Mouse (Mus musculus): ENCODE data around the gene Ninj2.
A peak's percentile ranks its signal among the peaks of the same experiment; 100 is the strongest.
"Not testable (repeated sequence)": the region's sequence is repeated elsewhere in the genome, so short reads cannot be mapped to it uniquely, and the experiment has no call there.

The Ninj2 gene

DNA sequence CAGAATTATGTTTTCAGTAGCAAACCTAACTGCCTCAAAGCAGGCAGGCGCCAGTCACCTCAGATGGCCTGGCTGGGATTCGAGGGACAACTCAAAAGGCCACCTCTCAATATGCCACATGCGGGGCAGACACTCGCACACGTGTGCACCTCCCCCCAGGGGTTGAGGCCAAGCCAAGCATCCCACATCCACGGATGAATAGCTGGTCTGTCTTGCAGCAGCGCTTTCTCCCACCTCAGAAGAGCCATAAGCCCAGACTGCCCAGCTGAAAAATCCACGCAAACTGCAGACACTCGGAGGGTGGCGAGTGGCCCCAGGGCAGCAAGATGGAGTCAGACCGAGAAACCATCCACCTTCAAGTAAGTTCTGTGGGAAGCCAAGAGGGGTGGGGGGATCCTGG is at the start of gene Ninj2:
Gene Ninj2, plus strand, starts transcription at position 251 of the 400 bp plus-strand sequence.
- DNase-seq = no peak

DNA sequence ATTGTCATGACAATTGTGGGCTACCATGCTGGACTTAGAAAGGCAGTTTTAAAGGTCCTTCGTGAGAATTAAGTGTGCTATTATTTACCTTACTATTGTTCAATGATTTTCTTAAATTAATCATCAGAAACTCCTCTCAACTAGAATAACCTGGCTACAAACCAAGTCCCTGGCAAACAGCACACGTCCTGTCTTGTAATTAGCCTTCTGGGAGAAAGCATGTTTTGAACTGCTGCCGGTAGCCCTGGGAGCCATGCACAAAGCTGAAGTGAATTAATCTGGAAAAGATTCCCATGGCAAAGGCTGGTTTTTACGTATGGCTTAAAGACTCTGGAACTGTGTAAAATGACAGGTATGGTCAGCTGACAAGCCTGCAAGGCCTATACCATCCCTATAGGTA is 47.7 kb upstream of the Ninj2 start:
- no peak for DNase-seq

DNA sequence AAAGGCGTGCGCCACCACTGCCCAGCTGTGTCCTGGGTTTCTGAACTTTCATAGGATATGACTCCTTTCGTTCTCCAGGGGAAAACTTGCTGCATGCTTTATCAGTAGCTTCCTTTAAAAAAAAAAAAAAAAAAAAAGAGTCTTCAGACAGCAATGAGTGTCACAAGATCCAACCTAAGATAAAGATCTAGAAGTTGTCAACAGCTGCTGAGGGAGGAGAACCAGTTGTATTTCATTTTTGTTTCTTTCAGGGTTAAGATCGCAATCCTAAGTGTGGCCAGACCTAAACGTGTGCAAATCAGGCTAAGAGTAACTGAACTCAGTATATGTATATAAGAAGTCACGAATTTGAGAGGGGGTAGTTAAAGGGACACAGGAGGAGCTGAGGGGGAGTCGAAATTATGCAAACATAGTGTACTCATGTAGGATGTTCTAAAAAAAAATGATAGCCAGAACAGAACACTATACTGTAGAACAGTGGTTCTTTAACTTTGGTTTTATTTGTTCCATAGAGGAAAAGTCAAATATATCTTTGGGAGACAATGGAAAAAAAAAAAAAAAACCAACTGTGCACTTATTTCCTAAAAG is 45.4 kb upstream of the Ninj2 start:
- no peak for DNase-seq

DNA sequence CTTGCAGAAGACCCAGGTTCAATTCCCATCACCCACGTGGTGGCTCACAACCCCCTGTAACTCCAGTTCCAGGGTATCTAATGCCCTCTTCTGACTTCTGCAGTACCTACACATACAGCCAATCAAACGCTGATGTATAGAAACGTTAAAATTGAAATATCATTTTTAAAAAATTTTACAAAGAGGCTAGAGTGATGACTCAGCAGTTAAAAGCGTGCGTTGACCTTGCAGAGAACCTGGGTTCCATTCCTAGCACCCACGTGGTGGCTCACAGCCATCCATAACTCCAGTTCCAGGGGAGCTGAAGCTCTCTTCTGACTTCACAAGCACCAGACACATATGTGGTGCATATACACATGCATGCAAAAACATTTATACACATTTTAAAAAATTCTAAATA is 38.7 kb upstream of the Ninj2 start:
- DNase-seq = no peak

DNA sequence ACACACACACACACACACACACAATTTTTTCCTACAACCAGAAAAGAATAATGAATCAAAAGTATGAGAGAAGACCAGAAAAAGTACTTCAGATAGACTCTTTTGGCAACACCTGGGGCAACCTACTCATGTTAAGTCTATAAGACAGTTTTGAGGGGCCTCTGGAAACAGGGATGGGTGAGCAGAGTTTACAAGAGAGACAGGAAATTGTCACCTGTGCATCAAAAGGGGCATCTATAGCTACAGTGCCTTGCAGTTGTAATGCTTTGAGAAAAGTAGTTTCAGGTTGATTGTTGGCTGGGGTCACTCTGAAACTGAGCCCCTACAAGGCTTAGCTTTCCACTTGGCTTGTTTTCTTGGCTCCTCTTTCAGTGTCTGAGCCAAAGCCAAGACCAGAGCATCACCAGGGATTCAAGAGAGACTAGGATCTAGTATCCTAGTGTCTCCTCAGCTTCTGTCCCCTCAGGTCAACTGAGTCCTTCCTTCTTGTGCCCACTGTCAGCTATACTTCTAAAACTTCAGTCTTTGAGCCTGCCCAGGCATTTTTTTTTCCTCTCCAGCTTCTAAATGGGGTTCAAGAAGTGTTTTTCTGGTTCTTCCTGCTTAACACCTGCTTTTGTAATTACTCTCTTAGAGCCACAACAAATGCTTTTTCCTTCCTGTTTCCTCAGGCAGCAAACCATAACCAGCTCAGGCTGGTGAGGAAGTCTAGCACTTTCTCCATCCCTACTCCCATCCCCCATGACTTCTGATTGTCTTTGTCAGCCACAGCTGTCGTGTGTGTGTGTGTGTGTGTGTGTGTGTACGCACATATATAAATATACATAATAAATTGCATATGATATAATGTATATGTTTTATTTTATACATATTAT is 37.2 kb upstream of the Ninj2 start:
- peak; percentile 52 for DNase-seq

DNA sequence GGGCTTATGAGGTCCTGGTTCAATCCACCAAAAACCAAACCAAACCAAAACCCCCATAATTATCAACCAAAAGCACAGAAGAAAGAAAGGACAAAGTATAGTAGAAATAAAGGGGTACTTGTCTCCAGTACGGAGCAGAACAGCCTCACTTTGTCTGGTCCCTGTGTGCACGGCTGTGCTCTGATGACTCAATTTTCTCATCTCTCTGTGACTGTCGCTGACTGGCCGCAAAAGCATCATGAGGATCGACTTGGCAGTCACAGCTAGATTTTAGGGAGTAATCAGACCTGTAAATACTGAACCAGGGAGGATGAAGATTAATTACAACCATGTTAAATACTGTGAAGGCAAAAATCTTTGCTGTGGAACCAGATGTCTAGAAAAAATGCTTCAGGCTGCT is 30.2 kb upstream of the Ninj2 start:
- no peak for DNase-seq

DNA sequence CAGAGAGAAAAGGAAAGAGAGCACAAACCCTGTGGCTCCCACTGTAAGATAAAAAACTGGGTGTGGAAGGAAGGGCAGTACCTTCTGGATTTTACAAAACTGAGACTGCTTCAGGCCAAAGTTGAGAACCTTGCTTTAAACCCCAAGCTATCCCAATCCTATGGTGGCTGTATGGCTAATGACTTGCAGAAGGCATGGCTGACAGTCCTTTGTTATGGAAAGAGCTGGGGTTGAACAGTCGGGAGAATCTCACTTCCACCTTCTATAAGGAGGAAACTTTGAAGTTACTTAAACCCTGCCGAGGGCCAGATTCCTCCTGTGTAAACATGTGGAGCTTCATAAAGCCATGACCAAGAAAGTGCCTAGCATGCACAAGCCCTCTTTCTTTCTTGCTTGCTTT is 28.5 kb upstream of the Ninj2 start:
- no peak for DNase-seq

DNA sequence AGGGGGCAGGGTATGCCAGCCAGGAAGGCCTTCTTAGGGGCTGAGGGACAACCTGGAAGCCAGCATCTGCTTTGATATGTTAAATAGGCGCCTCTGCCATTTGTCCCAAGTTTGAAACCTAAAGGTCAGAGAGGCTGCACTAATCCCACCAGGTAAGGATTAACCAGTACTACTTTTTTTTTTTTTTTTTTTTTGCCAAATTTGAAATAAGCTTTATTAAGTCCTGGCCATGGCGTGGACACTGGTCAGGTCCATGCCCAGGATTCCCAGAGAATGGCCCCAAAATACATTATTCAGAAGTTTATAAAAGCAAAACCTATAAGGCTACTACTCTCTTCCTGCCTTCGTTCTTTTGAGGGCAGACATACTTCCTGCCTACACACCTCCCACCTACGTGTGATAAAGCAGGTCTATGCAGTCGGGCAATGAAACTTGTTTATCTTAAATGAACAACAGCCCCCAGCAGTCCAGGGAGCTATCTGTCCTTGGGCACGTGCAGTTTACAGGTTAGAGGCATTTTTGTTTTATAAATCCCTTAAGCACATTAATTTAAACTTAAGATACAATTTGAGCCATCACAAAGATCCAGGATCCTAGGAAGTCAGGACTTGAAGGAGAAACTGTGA is 27.5 kb upstream of the Ninj2 start:
- peak; percentile 37 for DNase-seq

DNA sequence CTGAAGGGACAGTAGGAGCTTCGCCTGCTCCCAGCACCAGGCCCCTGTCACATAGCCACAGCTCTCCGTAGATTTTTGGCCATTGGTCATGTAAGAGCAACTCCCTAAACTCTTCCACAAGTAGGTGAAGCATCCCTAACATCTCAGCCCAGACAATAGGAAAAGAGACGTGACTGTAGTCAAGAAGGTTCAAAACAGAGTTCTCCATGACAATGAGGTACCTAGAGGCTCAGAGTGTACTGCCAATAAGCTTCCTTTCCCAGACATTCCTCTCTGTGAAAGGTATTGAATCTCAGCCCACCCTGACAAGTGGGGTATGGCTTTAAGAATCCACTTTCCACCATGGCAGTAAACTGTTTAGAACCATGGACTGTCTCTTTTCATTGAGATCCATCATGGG is 23.6 kb upstream of the Ninj2 start:
- DNase-seq = no peak

DNA sequence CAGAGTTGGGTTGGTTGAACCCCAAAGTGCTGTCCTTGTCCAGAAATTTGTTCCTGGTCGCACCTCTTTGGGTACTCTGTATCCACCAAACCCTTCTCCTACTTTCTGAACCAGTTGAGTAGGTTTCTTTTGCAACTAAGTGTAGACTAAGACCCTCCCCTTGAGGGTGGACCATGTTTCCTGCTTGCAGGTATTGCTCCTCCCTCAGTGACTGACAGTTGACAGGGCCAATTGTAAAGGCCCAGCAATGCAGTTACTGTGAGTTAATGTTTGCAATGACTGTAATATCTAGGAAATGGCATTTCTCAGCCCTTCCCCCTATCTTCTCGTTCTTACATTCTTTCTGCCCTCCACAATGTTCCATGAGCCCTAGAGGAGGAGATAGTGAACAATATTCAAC is 20.5 kb upstream of the Ninj2 start:
- peak; percentile 50 for DNase-seq

DNA sequence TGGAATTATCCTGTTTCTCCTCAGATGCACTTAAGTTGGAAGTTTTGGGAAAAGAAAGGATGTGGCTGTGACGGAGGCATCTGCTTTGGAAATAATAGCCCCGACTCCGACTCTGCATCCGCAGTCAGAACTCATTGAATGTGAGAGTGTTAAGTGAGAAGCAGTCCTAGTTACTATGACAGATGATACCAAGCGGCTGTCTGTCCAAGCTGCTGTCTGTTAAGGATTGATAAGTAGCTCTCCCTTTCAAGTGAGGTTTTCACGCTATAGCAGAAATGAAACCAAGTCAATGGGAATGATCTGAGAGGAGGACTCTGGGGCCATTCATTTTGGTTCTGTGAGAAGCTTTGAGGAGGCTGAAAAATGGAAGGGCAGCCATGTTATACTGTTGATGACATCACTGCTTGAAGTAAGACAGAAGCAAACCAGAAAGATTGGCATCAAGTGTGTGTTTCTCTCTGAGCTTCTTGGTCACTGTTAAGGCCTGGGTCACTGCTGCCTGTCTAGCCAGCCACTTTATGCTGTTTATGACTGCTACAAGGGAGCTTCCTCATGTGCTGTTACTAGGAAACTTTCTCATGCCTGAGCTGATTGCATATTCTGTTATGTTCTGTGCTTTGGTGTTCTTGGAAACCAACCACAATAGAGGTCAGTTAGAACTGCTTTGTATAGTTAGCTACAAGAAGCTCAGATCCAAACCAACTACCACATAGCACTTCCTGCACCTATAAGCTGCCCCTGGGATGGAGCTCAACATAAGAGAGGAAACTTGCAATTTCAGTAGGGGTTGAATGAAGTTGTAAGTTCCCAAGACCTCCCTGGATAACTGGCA is 16.3 kb upstream of the Ninj2 start:
- no peak for DNase-seq

DNA sequence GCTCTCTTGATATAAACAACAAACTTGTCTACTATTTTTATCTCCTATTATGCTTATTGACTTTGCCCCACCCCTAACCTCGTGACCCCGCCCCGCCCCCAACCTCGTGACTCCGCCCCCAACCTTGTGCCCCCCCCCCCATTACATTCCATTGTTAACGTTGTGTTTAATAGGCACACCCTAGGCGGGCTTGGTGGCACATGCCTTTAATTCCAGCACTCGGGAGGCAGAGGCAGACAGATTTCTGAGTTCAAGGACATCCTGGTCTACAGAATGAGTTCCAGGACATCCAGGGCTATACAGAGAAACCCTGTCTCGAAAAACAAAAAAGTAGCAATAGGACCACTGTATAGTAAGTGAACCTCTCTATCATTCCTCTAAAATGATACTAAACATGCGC is 13.6 kb upstream of the Ninj2 start:
- no peak for DNase-seq

DNA sequence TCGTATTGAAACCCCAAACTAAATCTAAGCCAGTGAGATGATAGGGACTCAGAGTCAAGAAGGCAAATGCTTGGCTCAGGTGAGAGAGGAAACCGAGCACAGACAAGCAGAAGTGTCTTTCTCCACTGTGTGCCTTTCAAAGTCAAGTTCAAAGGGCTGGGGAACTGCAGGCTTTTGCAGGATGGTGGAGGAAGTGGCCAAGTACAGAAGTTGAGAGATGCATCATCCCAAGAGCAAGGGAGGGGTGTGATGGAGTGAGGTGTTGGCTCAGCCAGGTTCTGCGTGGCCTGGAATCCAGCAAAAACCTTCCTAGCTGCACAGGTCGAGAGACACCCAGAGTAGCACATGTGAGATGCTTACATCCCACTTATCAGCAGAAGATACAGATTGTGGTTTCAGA is 11.6 kb upstream of the Ninj2 start:
- peak; percentile 52 for DNase-seq

DNA sequence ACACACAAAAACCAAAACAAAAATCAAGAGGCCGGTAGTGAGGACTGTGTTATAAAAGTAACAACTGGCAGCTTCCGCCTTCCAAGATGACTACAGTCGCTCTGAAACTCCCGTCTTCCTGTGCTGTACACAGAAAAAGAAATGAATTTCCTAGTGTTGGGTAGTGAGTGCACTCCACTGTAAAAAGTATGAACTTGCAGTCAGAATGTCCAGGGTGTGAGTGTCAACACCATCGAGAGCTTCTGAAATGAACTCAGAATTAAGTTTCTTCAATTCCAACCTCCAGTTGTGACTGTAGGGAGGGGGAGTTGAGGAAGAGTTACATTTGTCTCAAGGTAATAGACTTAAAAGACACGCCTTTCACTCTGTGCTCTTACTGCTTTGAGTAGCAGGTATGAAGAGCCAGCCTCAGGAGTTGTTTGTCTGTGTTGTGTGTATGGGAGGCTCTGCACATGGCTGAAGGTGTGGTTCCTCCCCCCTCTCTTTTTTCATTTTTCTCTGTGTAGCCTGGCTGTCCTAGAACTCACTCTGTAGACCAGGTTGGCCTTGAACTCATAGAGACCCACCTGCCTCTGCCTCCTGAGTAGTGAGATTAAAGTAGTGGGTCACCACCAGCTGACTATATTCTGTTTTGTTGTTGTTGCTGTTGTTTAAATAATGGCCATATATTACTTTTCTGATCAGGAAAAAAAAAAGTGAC is 10.7 kb upstream of the Ninj2 start:
- DNase-seq = no peak

DNA sequence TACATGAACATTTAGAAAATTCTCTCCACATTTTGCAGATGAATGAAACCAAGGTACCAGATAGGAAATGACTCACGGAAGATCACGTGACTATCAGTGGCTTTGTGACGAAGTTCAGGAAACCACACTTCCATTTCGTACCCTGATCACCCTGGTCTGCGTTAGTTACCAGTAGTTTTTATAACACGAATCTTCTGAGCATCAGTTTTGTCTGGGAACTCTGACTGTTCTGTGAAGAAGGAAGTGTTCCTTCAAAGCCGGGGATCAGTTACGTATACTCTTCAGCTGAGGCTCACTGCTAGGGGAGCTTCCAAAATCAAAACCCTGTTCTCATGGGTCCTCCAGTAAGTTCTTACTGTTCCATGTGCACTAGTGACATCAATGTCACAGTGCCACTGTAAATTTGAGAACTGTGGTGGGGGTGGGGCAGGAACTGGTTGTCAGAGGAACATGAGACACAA is 10.2 kb upstream of the Ninj2 start:
- DNase-seq = peak; percentile 49

DNA sequence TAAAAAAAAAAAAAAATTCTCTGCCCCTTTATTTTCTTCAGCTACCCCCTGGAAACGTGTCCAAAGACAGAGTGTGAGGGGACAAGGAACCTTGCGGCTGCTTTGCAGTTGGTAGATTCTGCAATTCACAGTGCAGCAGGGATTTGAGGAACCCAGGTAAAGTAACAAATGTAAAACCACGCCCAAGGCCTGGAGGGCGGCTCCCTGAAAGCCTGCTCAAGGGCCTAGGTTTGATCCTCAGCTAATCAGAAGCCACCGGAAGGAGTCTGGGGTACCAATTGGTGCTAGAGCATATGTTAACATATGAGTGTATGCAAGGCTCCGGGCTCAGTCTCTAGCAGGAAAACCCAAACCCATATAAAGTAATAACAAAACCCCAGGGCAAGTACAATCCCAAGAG is 9.7 kb upstream of the Ninj2 start:
- no peak for DNase-seq

DNA sequence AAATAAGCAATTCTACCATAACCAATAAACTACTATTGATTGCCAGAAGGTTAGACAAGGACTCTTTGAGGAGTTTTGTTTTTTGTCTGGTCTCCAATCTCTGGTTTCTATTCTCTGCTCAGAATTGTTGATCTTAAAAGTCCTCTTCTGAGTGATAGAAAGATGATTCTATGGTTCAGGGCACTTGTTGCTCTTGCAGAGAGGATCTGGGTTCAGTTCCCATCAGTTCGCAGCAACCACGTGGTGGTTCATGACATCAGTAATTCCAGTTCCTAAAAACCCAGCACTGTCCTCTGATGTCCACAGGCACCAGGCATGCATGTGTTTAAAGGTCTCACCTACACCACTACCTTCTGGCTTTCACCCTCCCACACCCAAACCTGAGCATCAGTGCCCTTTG is 8.2 kb upstream of the Ninj2 start:
- DNase-seq = no peak

DNA sequence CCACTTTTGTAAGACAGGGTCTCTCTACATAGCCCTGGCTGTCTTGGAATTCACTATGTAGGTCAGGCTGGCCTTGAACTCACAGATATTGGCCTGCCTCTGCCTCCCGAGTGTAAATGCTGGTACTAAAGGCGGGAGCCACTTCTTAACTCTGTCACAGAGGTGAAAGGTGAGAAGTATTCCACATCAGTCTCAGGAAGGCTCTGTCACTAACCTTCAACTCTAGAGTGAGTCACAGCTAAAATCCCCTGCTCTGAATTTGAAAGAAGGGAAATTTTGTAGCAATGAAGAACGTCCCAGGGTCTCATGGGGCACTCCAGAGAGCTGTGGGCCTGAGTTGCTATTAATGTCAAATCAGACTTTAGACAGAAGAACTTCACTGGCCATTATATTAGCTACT is 7.3 kb upstream of the Ninj2 start:
- no peak for DNase-seq

DNA sequence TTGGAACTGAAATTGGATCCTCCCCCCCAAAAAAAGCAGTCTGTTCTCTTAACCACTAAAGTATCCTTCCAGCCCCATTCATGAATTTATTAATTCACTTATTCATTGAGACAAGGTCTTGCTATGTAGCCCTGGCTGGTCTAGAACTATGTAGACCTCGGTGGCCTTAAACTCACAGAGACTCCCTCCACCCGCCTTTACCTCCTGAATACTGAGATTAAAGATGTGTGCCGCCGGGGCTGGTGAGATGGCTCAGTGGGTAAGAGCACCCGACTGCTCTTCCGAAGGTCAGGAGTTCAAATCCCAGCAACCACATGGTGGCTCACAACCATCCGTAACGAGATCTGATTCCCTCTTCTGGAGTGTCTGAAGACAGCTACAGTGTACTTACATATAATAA is 6.1 kb upstream of the Ninj2 start:
- not testable (repeated sequence) for DNase-seq

DNA sequence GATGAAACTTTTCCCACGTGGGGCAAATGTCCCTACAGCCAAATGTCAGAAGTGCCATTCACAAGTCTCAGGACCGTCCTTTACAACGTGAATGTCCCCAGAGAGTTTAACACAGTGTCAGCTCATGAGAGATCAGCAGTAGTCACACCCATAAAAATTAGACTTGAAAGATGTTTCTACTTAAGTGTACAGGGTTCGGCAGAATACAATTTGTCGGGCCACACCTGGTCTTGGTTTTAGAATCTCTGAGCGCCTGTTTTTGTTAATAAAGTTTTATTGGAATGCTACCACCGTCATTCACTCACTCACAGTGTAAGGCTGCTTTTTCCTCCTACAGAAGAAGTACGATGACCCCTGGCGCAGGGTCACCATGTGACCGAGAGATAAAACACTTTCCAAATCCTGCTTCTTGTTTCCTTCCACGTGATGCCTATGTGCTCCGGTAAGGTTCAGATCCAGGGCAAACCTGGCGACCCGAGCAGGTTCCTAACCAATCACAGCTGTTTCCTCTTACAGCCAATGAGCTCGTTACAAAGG is 2.4 kb upstream of the Ninj2 start:
- no peak for DNase-seq

DNA sequence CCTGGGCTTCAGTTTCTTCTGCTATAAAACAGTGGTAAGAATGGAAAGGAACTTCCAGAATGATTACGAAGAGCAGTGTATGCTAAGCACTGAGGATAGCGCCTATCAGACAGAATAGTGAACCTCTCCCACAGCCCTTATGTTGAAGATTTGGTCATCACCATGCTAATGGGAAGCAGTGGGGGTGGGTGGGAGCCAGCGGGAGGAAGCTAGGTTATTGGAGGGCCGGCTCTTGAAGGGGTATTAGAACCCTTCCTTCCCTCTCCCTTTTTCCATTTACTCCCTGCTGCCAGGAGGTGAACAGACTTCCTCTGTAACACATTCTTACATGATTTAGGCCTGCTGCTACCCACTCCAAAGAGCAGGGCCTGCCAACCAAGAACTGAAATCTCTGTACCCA is 1.2 kb upstream of the Ninj2 start:
- DNase-seq = no peak

DNA sequence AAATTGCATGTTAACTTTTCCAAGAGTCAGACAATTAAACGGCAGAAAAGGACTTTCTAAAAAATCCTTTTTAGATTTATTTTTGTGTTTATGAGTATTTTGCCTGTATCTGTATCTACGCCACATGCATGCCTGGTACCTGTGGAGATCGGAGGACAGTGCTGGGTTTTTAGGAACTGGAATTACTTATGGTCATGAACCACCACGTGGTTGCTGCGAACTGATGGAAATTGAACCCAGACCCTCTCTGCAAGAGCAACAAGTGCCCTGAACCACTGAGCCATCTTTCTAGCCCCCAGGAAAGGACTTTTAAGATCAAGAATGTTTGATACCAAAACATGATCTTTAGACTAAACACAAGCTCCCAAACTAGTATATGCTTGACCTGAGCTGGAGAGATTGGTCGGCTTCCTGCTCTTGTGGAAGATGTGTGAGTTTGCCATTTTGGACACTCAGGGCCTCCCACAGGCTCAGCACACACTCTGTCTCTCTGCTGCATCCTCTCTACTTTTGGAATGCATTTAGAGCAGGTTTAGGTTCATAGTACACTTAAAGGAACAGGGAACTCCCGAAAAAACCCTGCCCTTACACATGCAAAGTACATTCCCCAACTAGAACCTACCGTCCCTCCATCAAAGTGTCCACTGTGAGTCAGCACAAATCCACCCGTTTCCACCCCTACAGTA is 1.1 kb downstream of the Ninj2 start:
- DNase-seq = no peak

All from thymus, postnatal 4 days (tissue).